Mouse (Mus musculus): ENCODE measurements around the gene Ireb2. TPM values are rescaled to one million over a fixed set of nuclear protein-coding genes. Genes with fewer than 3 reads are reported as not detected.
A peak's percentile ranks its signal among the peaks of the same experiment; 100 is the strongest.
"Not testable (repeated sequence)": the region's sequence is repeated elsewhere in the genome, so short reads cannot be mapped to it uniquely, and the experiment has no call there.

Ireb2 gene
- polyA plus RNA-seq, 1 experiment from 2014 or later, result 9.6 TPM

- no peaks in the 10 kb centered on the region for H3K4me1 ChIP-seq (replicated peaks; ENCODE audit: control insufficient read depth, insufficient read depth)
- H3K9ac ChIP-seq (ENCODE audit: low read length), result no peak overlapping the region
- H3K27ac ChIP-seq (replicated peaks), result no peak overlapping the region
- peaks cover 6% of the 10 kb centered on the region; the same call in 1 of the 2 replicates for H3K36me3 ChIP-seq (ENCODE audit: control insufficient read depth, insufficient read depth, low read length)
- H3K4me3 ChIP-seq (ENCODE audit: low read depth, low read length), result no peak overlapping the region
- H3K9me3 ChIP-seq (ENCODE audit: control insufficient read depth, low read length), result no peaks in the 10 kb centered on the region
- no peak for TF ChIP-seq CTCF (IDR thresholded peaks at IDR 0.05; ENCODE audit: low read depth)
- no peak overlapping the region for H3K4me2 ChIP-seq (replicated peaks; ENCODE audit: low read depth)
- H3K27me3 ChIP-seq (ENCODE audit: control insufficient read depth, insufficient read depth, low read length), result no peaks in the 10 kb centered on the region
- ATAC-seq (ENCODE audit: low FRiP score, low TSS enrichment) (no peak), DNase-seq (ENCODE audit: low spot score) (no peak)
Observed at GRCm38 (mm10) chr9:54949465-54949864, 85.9 kb downstream of the Ireb2 start.

GRCm38 (mm10) chr9:54950162-54950561 is 86.6 kb downstream of the Ireb2 start:
- H3K36me3 ChIP-seq (ENCODE audit: control insufficient read depth, insufficient read depth, low read length); H3K4me1 ChIP-seq (replicated peaks; ENCODE audit: control insufficient read depth, insufficient read depth); H3K9me3 ChIP-seq (ENCODE audit: control insufficient read depth, low read length); ATAC-seq (ENCODE audit: low FRiP score, low TSS enrichment); H3K27me3 ChIP-seq (ENCODE audit: control insufficient read depth, insufficient read depth, low read length); DNase-seq (ENCODE audit: low spot score): not testable (repeated sequence)
- Histone ChIP-seq H3K4me2 (replicated peaks; ENCODE audit: low read depth) (peak overlapping the region; percentile 81), H3K27ac (replicated peaks) (peak overlapping the region; percentile 94), H3K9ac (ENCODE audit: low read length) (peak overlapping the region; percentile 32; the same call in 1 of the 2 replicates), H3K4me3 (ENCODE audit: low read depth, low read length) (peak overlapping the region; percentile 88)
- WGBS, result 38% methylated on average over 8 of the region's 8 CpGs

DNA sequence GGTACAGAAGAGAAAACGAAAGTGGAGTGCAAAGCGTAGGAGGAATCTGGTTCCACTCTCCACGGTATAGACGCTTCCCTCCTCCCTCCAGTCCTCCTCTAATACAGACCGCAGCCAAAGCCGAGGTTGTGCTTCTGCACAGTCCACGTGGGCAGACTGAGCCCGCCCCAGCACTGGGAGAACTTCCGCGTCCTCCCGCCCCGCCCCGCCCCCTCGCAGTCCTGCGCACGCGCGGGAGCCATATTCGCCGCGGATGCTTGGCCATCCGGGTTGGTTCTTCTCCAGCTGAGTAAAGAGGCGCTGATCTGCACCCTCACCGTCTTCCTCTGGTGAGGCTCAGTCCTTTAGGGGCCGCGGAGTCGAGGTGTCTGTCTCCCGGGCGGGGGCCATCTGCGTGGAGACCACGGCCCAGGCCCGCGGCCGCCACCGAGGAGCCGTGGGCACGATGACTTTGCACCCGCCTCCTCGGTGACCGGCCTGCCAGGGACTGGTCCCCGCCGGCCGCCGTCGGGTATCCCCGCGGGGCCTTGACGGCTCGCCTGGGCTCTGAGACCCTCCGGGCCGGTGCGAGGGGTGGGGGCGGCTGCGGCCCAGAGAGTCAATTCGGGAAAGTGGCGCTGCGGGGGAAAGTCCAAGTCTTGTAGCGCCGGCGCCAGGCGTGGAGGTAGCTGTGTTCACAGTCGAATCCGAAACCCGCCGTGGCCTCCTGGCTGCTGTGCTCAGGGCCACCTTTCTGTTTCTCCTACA is 87.2 kb downstream of the Ireb2 start, which contains the start of the genes Psma4 and AY074887:
TSS of gene Psma4 (plus strand) at position 216 of the 747 bp plus-strand sequence.
TSS of gene AY074887 (minus strand) at position 424 of the 747 bp plus-strand sequence.
- DNase-seq (ENCODE audit: low spot score), result peak; percentile 98
- peak within 1 kb of the TSS; percentile 86 for H3K9ac ChIP-seq (ENCODE audit: low read length)
- peak within 1 kb of the TSS; percentile 88 for H3K4me3 ChIP-seq (ENCODE audit: low read depth, low read length)
- peak within 1 kb of the TSS; percentile 81 for H3K4me2 ChIP-seq (replicated peaks; ENCODE audit: low read depth)
- peaks cover 11% of the 10 kb centered on the region; the same call in 1 of the 2 replicates for H3K36me3 ChIP-seq (ENCODE audit: control insufficient read depth, insufficient read depth, low read length)
- no peaks in the 10 kb centered on the region for H3K27me3 ChIP-seq (ENCODE audit: control insufficient read depth, insufficient read depth, low read length)
- peak within 1 kb of the TSS; percentile 94 for H3K27ac ChIP-seq (replicated peaks)
- TF ChIP-seq CTCF (IDR thresholded peaks at IDR 0.05; ENCODE audit: low read depth) (no peak), EP300 (optimal IDR thresholded peaks at IDR 0.05) (no peak)
- peak; percentile 100 for ATAC-seq (ENCODE audit: low FRiP score, low TSS enrichment)
- under 1% methylated on average over 62 of the region's 65 CpGs for WGBS
- H3K4me1 ChIP-seq (replicated peaks; ENCODE audit: control insufficient read depth, insufficient read depth), result no peaks in the 10 kb centered on the region
- H3K9me3 ChIP-seq (ENCODE audit: control insufficient read depth, low read length), result no peaks in the 10 kb centered on the region

- ATAC-seq (ENCODE audit: low FRiP score, low TSS enrichment) (no peak), DNase-seq (ENCODE audit: low spot score) (no peak)
- H3K4me2 ChIP-seq (replicated peaks; ENCODE audit: low read depth), result no peak overlapping the region
- H3K27ac ChIP-seq (replicated peaks), result no peak overlapping the region
- H3K9me3 ChIP-seq (ENCODE audit: control insufficient read depth, low read length), result no peaks in the 10 kb centered on the region
- TF ChIP-seq EP300 (optimal IDR thresholded peaks at IDR 0.05), result no peak
- TF ChIP-seq CTCF (IDR thresholded peaks at IDR 0.05; ENCODE audit: low read depth), result no peak
- peaks cover 12% of the 10 kb centered on the region; the same call in 1 of the 2 replicates for H3K36me3 ChIP-seq (ENCODE audit: control insufficient read depth, insufficient read depth, low read length)
- no peaks in the 10 kb centered on the region for H3K27me3 ChIP-seq (ENCODE audit: control insufficient read depth, insufficient read depth, low read length)
- H3K4me3 ChIP-seq (ENCODE audit: low read depth, low read length), result no peak overlapping the region
- 86% methylated on average over 4 of the region's 4 CpGs for WGBS
- no peaks in the 10 kb centered on the region for H3K4me1 ChIP-seq (replicated peaks; ENCODE audit: control insufficient read depth, insufficient read depth)
- H3K9ac ChIP-seq (ENCODE audit: low read length), result no peak overlapping the region
Observed at GRCm38 (mm10) chr9:54961059-54961458, 97.5 kb downstream of the Ireb2 start.

Other genes starting within 250 kb of the Ireb2 start
- gene Acsbg1, start 201.9 kb upstream of the Ireb2 start, polyA plus RNA-seq (2015; fragmentation: Nextera tagmentation; extraction: Ambion mirVana), result 57.7 and 68.3 TPM in 2 replicates
- 5.5 and 6.2 TPM in 2 replicates for gene Dnaja4, start 164.9 kb upstream of the Ireb2 start, polyA plus RNA-seq (2015; fragmentation: Nextera tagmentation; extraction: Ambion mirVana)
- 129 and 132 TPM in 2 replicates for gene Wdr61, start 129.3 kb upstream of the Ireb2 start, polyA plus RNA-seq (2015; fragmentation: Nextera tagmentation; extraction: Ambion mirVana)
- 2.8 and 4.1 TPM in 2 replicates for gene Crabp1, start 99.0 kb upstream of the Ireb2 start, polyA plus RNA-seq (2015; fragmentation: Nextera tagmentation; extraction: Ambion mirVana)
- 1.3 and 1.4 TPM in 2 replicates for gene Hykk, start 53.5 kb downstream of the Ireb2 start, polyA plus RNA-seq (2015; fragmentation: Nextera tagmentation; extraction: Ambion mirVana)
- 196 and 201 TPM in 2 replicates for gene Psma4, start 87.0 kb downstream of the Ireb2 start, polyA plus RNA-seq (2015; fragmentation: Nextera tagmentation; extraction: Ambion mirVana)
- gene AY074887, start 87.2 kb downstream of the Ireb2 start, polyA plus RNA-seq (2015; fragmentation: Nextera tagmentation; extraction: Ambion mirVana), result 0.25 and 0.44 TPM in 2 replicates
- 1.1 and 1.3 TPM in 2 replicates for gene Chrna5, start 117.1 kb downstream of the Ireb2 start, polyA plus RNA-seq (2015; fragmentation: Nextera tagmentation; extraction: Ambion mirVana)
- gene Chrna3, start 162.8 kb downstream of the Ireb2 start, polyA plus RNA-seq (2015; fragmentation: Nextera tagmentation; extraction: Ambion mirVana), result 3.2 and 3.8 TPM in 2 replicates
- gene Chrnb4, start 185.0 kb downstream of the Ireb2 start, polyA plus RNA-seq (2015; fragmentation: Nextera tagmentation; extraction: Ambion mirVana), result 1.4 and 1.6 TPM in 2 replicates